Mouse (Mus musculus) cerebral cortex, adult 2 months (tissue): ENCODE results near the gene Fam71e1.

Experiments used
- WGBS: fragments of 180-500 bp; shearing (Covaris S2); methylation state at CpG from one replicate; pipeline ENCODE4 v1.1.7; 2018; 5-methylcytosine and 5-hydroxymethylcytosine counted together

The Fam71e1 gene

DNA sequence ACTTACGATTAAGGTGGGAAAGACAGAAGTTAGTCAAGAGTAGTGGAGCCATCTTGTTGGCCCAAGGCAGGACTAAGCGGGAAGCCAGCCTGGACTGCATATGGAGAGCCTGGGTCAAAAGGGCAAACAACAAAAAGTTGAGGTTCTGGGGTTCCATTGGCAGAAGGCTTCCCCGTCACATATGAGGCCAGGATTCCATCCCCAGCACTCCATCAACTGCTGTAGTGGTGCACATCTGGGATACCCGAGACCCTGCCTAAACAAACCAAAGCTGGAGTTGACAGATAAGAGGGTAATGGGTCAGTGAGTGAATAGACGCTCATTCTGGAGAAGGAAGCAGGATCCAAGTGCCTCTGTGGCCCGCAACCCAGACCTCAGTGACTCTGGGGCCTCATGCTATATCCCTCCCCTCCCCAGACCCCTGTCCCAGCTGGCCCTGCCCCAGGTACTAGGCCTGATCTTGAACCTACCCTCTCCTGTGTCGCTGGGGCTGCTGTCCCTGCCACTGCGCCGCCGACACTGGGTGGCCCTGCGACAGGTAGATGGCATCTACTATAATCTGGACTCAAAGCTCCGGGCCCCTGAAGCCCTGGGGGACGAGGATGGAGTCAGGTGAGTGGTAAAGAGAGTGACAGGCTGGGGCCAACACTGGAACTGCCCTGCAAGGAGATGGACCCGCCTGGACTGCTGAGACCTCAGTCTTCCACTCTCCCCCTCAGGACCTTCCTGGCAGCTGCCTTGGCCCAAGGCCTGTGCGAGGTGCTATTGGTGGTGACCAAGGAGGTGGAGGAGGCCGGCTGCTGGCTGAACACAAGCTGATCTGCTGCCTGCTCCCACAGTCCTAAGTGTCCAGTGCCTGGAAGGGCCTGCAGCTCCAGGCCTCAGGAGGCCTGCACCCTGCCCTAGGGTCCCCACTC lies 25.4 kb upstream of the Fam71e1 start:
- WGBS: 84% methylated on average over 16 of the region's 16 CpGs

DNA sequence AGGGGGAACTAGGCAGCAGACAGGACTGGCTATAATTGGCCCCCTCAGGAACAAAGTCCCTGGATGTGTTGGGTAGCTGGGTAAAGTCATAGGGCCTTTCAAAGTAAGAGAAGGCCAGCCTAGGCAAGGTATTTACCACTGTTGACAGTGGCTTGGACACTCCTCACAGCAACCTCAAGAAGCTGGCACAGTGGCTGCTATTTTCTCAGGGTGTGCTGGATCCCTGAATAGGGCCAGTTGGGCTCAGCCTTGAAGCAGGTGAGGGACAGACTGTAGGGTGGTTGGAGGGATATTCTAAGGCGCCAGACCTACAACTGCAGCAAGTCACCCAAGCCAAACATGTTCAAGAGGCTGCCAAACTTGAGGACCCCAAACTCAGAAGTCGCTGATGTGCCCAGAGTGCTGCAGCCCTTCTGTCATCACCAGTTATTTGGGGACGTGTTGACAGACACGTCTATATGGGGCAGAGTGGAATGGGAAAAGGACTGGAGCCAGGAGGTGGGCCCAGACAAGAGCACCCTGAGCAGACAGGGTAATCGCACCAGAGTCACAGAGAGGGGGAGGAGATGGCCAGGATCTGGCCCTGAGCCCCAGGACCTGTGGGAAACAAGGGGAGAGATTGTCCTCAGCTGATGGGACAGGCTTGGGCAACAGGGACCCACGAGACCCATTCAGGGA lies 24.4 kb upstream of the Fam71e1 start:
- WGBS: 24% methylated on average over 6 of the region's 6 CpGs

DNA sequence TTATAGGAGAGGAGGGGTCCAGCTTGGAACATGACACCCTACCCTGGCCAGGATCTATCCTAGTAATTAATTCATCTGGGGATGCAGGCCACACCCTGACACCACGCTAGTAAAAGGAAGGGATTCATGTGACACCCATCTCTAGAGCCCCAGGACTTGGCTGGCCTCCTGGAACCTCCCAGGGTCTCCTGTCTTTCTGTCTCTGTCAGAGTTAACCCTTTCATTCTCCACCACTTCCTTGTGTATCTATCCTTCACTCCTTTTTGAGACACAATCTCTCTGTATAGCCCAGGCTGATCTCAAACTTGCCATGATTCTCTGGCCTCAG lies 23.9 kb upstream of the Fam71e1 start:
- 43% methylated on average over 1 of the region's 1 CpGs for WGBS

DNA sequence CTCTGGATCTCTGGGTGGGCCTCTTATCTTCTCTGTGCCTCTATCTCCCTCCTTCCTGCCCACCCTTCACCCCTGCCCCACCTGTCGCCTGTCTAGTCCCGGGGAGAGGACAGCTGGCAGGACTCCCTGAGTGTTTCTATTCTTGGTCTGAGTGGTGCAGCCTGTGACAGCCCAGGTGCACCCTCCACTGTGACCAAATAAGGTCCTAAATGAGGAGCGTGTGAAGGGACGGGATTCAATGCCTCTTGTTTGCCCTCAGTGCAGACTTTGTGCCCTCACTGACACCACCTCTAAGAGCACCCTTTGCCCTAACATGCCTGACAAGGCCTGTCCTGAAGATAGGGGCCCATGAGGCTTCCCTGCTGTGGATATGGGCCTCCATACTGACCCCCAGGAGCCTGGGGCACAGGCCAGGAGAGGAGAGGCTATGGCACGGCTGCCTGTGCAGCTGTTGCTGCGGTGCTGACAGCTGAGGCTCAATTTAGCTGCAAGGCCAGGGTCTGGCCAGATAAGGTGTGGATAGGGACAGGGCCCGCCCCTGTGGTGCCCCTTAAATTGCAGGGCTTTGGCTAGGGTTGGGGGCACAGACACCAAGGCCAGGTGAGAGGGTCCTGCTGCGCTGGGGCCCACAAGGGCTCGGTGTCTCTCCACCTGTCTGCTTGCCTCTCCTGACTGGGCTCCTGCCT lies 23.3 kb upstream of the Fam71e1 start:
- 58% methylated on average over 9 of the region's 9 CpGs for WGBS

DNA sequence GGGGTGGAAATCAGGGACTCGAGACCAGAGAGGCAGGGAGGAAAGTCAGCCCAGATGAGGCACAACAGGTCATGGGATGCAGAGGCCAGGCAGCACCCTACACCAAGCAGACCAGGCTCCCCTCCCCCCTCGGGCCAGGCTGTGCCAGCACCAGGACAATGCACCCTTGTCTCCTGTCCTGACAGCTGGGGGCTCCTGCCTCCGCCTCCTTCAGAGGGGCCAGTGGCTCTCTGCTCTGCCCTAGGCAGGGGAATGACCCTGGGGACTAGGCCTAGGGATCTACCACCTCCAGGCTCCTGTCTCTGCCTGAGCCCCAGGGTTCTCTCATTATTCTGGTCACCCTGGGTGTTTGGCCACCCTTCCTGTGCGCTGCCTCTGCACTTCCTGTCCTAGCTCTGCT lies 22.0 kb upstream of the Fam71e1 start:
- WGBS: 34% methylated on average over 4 of the region's 4 CpGs

DNA sequence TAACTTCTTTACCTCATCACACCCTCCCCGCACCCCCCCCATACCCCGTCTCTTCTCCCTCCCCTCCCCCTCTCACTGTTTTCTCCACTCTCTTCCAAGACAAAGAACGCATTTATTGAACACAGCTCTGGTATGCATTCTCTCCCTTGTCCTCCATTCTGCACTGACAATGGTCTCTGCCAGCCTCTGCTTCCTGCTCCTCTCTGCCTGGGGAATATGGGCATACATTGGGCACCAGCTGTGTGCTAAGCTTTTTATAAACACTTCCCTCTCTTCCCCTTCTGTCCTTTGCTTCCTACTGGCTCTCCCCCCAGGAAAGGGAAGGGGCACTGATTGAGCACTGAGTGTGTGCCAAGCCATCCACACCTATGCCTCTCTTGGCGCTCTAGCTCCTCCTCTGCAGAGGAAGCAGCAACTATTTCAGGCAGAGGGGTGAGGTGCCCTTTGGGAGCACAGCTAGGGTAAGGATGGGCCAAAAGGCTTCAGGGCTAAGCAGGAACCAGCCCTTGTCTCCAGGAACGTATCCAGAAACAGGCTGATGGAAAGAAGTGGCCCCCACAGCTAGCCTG lies 21.3 kb upstream of the Fam71e1 start:
- 19% methylated on average over 5 of the region's 5 CpGs for WGBS

DNA sequence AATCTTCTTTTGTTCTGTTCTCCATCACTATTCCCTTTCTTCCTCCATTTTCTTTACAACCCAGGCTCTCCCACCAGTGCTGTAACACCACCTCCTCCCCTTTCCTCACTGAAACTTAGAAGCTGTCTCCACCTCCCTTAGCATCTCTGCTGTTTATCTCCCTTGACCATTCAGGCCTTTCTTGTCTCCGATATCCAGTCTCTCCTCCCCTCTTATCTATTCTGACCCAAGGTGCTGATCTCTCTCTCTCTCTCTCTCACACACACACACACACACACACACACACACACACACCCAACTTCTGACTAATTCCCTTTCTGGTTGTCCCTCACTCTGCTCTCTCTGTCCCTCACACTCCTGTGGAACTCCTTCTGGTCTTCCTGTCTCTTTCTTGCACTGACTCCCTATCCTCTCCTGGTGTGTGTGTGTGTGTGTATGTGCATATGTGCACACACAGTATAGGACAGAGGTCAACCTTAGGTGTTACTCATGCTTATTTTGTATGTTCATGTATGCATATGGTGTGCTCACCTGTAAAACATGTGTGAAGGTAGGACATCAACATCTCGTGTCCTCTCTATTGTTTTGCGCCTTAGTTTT lies 13.4 kb upstream of the Fam71e1 start:
- WGBS: 74% methylated on average over 3 of the region's 3 CpGs

DNA sequence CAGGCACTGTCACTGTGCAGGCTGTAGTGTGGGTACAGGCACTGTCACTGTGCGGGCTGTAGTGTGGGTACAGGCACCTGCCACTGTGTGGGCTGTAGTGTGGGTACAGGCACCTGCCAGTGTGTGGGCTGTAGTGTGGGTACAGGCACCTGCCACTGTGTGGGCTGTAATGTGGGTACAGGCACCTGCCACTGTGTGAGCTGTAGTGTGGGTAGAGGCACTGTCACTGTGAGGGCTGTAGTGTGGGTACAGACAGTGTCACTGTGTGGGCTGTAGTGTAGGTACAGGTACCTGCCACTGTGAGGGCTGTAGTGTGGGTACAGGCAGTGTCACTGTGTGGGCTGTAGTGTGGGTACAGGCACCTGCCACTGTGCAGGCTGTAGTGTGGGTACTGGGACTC lies 12.3 kb upstream of the Fam71e1 start:
- WGBS: 68% methylated on average over 1 of the region's 1 CpGs

DNA sequence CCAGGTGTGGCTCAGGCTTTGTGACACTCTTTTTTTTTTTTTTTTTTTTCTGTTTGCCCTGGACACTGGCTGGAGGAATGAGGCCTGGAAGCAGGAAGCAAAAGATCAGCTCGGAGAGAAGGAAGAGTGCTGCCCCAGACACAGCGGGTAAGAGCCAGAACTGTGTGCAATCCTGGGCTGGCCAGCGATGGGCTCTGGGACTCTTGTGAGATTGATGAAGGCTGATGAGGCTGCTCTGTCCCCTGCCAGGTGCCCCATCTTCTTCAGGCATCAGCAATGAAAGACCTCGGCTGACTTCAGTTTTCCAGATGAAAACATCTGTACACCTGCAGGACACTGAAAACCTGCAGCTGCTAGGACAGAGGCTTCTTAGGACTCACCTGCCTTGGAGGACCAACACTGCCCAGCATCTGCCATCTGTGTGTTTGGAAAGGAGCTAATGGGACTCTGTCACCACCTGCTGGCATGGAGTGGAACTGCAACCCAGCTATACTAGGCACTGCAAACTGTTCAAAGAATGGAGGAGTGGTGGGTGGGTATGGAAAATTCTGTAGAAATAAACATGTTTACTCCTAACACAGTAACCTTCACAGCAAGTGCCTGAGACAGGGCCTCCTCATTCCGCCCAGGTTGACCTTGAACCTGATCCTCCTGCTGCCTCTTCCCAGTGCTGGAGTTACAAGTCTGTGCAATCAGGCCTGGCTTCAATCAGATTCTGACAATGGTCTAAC lies 11.4 kb upstream of the Fam71e1 start:
- 42% methylated on average over 5 of the region's 5 CpGs for WGBS

DNA sequence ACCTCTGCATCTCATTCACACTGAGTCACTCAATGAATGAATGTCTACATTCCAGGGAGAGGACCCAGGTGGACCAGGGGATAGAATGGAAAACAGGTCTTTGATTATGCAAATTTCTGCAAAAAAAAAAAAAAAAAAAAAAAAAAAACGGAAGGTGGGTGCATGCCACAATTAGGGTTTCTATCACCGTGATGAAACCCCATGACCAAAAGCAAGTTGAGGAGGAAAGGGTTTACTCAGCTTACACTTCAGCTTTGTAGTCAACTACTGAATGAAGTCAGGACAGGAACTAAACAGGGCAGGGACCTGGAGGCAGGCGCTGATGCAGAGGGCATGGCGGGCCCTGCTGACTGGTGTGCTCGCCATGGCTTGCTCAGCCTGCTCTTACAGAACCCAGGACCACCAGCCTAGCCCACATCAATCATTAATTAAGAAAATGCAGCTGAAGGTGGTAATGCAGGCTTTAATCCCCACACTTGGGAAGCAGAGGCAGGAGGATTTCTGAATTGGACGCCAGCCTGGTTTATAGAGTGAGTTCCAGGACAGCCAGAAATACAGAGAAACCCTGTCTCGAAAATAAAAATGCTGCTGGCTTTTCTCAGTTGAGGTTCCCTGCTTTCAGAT lies 10.7 kb upstream of the Fam71e1 start:
- WGBS: 71% methylated on average over 7 of the region's 7 CpGs

DNA sequence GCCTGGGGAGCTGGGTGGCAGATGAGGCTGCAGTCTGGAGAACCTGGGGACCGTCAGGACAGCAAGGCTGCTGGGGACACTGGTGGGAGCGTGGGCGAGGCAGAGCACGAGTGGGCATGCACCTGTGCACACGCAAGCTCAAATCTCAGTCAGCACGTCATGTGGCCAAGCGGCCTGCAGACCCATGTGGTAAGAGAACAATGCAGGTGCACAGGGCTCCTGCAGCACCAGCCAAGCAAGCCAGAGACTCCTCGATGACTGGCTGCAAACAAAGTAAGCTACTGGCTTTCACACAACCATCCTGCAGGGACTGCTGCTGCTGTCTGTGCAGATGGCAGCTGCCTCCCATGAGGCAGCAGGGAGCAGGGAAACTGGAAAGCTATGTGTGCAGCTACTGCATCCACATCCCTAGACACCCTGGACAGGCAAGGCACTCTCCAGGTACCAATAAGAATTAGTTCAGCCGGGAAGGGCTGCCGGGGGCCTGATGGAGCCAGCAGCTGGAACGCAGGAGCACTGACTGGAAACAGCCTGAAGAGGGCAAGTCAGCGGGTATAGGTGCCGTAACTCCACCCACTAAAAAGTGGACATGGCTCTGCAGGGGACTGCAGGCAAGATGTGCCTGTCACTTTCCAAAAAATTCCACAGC lies 9.3 kb upstream of the Fam71e1 start:
- 45% methylated on average over 13 of the region's 13 CpGs for WGBS

DNA sequence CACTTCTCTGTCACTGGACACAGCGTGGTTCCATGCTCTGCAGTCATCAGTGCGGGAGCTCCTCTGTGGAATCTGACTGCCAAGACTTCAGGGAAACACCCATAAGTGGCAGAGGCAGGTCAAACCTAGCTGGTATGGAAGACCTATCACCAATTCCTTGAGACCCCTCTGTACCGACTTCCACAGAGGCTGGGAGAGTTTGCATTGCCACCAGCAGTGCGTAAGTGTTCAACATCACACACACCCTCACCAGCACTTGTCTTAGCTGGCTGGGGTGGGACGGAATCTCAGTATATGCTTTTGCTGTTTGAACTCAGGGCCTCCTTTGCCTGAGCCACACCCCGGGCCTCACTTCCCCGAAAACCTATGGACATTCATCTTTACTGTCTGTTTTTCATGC lies 8.4 kb upstream of the Fam71e1 start:
- whole genome bisulfite sequencing: 87% methylated on average over 7 of the region's 7 CpGs

DNA sequence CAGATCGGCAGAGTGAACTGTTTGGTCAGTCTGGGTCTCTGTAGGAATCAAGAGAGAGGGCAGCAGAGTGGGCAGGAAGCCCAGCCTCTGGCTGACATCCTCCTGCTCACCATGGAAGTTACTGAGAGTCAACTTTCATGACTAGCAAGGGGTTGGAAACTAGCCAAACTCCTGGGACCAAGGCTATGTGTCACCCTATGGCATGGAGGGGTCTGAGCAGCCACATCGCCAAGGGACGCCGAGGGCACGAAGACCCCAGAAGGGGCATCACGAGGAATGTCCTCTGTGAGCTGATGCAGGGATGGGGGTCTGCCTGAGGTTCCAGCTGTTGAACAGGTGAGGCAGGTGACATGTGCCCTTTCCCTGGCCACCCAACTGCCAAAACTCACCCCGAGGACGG lies 7.8 kb upstream of the Fam71e1 start:
- 82% methylated on average over 8 of the region's 8 CpGs for whole genome bisulfite sequencing

DNA sequence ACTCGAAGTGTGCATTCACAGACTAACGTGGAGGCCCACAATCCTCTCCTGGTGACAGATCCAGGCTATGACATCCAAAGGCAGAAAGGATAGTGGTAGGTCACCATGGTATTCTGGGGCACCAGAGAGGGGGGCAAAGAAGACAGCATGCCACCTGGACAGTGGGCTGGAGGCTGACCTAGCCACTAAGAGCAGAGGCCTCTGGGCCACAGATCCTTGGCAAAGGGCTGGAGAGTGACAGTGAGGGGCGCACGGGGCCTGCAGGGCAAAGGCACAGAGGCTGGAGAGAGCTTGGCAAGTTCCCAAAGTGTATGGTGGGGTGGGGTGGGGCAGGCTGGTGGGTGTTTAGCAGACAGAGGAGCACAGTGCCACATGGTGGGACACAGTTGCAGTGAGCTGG lies 6.1 kb upstream of the Fam71e1 start:
- 79% methylated on average over 4 of the region's 4 CpGs for WGBS

DNA sequence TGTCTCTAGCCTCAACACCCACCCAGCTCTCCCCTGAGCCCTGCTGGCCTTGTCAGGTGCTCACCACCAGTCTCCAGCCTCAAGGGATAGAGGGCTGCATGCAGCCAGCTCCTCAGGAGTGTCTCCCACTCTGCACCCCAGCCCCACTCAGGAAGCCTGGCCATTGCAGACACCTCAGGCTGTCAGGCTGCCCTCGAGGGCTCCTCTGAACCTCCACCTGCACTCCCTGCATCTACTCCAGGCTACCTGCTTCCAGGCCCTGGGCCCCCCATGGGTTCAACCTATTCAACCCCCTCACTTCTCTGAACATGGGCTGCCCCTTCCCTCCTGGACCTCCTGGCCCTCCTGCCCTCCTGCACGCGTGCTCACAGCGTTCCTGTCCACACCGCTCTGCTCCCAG lies 5.0 kb upstream of the Fam71e1 start:
- 95% methylated on average over 5 of the region's 5 CpGs for WGBS

DNA sequence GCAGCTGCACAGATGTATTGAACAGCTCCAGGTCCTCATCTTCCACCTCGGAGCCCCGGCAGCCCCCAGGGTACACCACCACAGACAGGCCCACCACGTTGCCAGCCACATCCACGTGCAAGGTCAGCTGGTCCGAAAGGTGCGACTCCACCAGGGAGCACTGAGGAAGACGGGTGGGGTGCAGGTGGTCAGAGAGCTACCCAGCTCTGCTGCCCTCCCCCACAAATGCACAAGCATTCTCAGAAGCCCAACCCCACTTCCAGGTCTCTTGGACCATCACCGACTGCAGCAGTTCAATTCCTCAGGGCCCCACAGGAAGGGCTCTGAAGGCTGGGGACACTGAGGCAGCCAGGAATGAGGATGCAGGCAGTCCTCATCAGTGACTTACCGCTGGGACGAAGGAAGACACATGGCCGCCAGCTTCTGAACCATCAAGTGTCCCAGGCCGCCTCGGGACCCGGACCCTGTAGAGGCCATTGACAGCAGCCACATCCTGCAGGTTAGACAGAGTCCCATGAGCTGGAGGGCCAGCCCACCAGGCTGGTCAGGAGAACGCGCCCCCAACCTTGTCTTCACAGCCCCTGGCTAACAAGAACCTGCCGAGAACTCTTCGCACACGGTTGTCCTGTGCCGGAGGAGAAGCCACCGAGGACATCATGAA lies 4.1 kb upstream of the Fam71e1 start:
- WGBS: 95% methylated on average over 21 of the region's 21 CpGs

DNA sequence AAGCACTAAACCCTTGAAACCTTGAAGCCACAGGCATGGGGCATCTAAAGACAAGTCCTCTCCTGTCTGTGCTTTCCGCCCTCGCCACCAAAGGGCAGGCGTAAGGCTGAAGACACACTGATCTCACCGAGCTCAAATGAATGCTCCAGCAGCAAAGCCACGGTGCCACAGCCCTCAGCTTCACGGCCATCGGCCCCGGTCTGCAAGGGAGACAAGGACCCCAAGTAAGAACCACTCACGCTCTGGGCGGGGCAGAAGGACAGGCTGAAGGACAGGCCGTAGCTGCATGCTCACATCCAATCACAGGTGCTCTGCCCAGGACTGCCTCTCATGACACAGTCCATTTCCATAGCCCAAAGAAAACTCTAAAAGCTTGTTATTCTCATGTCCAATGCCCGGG lies 1.7 kb upstream of the Fam71e1 start:
- WGBS: 86% methylated on average over 12 of the region's 12 CpGs

DNA sequence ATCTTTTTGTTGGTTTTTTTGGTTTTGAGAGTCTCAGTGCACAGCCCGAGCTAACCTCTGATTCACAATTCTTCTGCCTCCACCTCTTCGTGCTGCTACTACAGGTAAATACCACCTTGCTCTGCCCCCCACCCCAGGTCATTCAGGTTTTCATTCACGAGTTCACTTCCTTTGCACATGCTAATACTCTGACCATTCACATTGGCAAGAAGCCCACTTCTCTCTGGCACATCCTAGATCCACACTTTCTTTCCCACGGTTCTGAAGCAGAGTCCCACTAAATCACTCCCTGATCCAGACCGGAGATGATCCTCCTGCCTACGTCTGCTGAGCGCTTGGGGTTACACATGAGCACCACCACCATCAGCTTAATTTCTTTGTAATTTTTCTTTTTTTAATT lies 1.3 kb upstream of the Fam71e1 start:
- 52% methylated on average over 7 of the region's 7 CpGs for WGBS

DNA sequence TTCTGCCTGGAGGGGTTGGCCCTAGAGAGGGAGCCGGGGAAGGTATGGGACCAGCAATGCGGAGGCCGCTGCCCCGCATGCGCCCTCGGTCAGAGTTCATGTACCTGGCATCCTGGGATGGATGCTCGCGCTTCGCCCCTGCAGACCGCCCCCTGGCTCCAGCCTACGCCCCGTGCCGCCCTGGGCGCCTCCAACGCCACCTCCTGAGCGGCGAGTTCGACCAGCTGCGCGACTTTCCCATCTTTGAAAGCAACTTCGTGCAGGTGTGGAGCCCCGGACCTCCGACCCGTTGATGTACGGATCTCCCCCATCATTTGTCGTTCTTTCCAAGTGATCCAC lies 359 bp downstream of the Fam71e1 start:
- 2% methylated on average over 26 of the region's 26 CpGs for whole genome bisulfite sequencing
